ENCODE assay signal across 9 mouse cellular contexts in the genomic region with DNA sequence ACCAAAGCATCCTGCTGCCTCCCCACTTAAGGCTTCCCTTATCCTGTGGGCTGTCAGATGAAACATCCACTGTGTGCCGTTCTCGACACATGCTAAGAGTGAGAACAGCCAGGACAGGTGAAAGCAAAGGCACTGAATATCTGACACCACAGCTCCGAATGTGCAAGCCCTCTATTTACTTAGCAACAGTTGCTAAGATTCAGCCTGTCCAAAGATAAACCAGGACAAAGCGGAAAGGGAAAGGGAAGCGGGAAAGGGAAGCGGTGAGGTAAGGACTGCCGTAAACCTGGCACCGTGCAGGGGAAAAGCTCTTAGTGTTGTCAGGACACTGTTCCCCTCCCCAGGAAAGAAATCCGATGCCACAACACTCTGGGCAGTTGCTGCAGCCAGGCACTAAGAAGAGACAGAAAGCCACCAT.
DNase-seq lines count a peak whose midpoint lies in the region; ATAC-seq and TF ChIP-seq lines count a peak whose summit lies in the region.
"Had no signal": no experiment of that assay in that cellular context is flagged by ENCODE, and none has a peak within 500 bp of the region (broad histone marks: within the 10 kb centered on the region; RNA-seq: fewer than 3 reads in every experiment).

No protein-coding gene starts in this region.

- peak overlapping the region; percentile 48 for H3K27ac ChIP-seq in hindbrain, embryonic 13.5 days
- H3K27ac ChIP-seq in hindbrain, embryonic 12.5 days, result no peak overlapping the region
- H3K27ac ChIP-seq in forebrain, postnatal 0 days (ENCODE audit: low read depth, low read length), result peak overlapping the region; percentile 54

- H3K9ac ChIP-seq in hindbrain, embryonic 13.5 days, result no peak overlapping the region
- no peak overlapping the region for H3K9ac ChIP-seq in hindbrain, embryonic 12.5 days
- H3K9ac ChIP-seq in forebrain, postnatal 0 days, result no peak overlapping the region

- WGBS in hindbrain, embryonic 13.5 days, result 69% methylated on average over 9 of the region's 9 CpGs
- WGBS in hindbrain, embryonic 12.5 days, result 69% methylated on average over 9 of the region's 9 CpGs
- 31% methylated on average over 9 of the region's 9 CpGs for whole genome bisulfite sequencing in forebrain, postnatal 0 days

- DNase-seq in forebrain, postnatal 0 days, result peak; percentile 51
- DNase-seq in kidney, adult 11 months, result peak; percentile 47
- peak; percentile 72 for DNase-seq in lung, postnatal 10 days
- DNase-seq in spleen, adult 18-20 months, result no peak
- no peak for DNase-seq in right cerebral cortex, postnatal 14 days
- DNase-seq in left cerebral cortex, adult 9 months (ENCODE audit: low spot score in 2 of 2), result no peak

- ATAC-seq in hindbrain, embryonic 13.5 days (ENCODE audit: low FRiP score), result no peak
- no peak for ATAC-seq in hindbrain, embryonic 12.5 days (ENCODE audit: low FRiP score)
- peak; percentile 36 for ATAC-seq in forebrain, postnatal 0 days

- no peaks in the 10 kb centered on the region for H3K27me3 ChIP-seq in hindbrain, embryonic 13.5 days
- H3K27me3 ChIP-seq in hindbrain, embryonic 12.5 days, result no peaks in the 10 kb centered on the region
- no peaks in the 10 kb centered on the region for H3K27me3 ChIP-seq in forebrain, postnatal 0 days (ENCODE audit: insufficient read depth, low read length)
- H3K27me3 ChIP-seq: CH12.LX had no signal

- H3K9me3 ChIP-seq in hindbrain, embryonic 13.5 days, result no peaks in the 10 kb centered on the region
- H3K9me3 ChIP-seq in hindbrain, embryonic 12.5 days (replicated peaks), result no peaks in the 10 kb centered on the region
- H3K9me3 ChIP-seq in forebrain, postnatal 0 days (ENCODE audit: low read length), result no peaks in the 10 kb centered on the region

- H3K4me1 ChIP-seq in hindbrain, embryonic 13.5 days (replicated peaks), result peaks cover 44% of the 10 kb centered on the region
- peaks cover 24% of the 10 kb centered on the region for H3K4me1 ChIP-seq in hindbrain, embryonic 12.5 days
- H3K4me1 ChIP-seq in forebrain, postnatal 0 days (ENCODE audit: insufficient read depth), result peaks cover 14% of the 10 kb centered on the region

- no peak for TF ChIP-seq CTCF in forebrain, postnatal 0 days (IDR thresholded peaks at IDR 0.05; ENCODE audit: low read depth)

- no peak overlapping the region for H3K4me3 ChIP-seq in hindbrain, embryonic 13.5 days
- no peak overlapping the region for H3K4me3 ChIP-seq in hindbrain, embryonic 12.5 days
- H3K4me3 ChIP-seq in forebrain, postnatal 0 days (ENCODE audit: low read depth, low read length), result no peak overlapping the region

- no peak overlapping the region for H3K4me2 ChIP-seq in hindbrain, embryonic 13.5 days
- no peak overlapping the region for H3K4me2 ChIP-seq in hindbrain, embryonic 12.5 days (replicated peaks)
- no peak overlapping the region for H3K4me2 ChIP-seq in forebrain, postnatal 0 days (ENCODE audit: low read depth)

- H3K36me3 ChIP-seq in hindbrain, embryonic 13.5 days, result no peaks in the 10 kb centered on the region
- H3K36me3 ChIP-seq in hindbrain, embryonic 12.5 days, result 0 out of 2 replicates have a peak, but pooled peaks cover 3% of the 10 kb centered on the region
- no peaks in the 10 kb centered on the region for H3K36me3 ChIP-seq in forebrain, postnatal 0 days (ENCODE audit: insufficient read depth)

Comparison
In these comparisons a context has a peak if more than half of its experiments do, and no peak if none do; other contexts are left out.
1. DNase-seq: peak in forebrain, postnatal 0 days (single experiment), kidney, adult 11 months (single experiment) and lung, postnatal 10 days (single experiment); none in spleen, adult 18-20 months (0 of 2), right cerebral cortex, postnatal 14 days (single experiment) and left cerebral cortex, adult 9 months (0 of 2).